Mouse (Mus musculus) T-cell, adult 2 months (primary cell): ENCODE measurements around the gene Pcyox1.

Experiments
- DNase-seq: peaks from one replicate; pipeline ENCODE4 v3.0.0; 2022; ENCODE audit warnings: low spot score

The Pcyox1 gene

GRCm38 (mm10) chr6:86396581-86397256 is at the start of gene Pcyox1:
TSS of gene Pcyox1 (minus strand) at chr6:86397154.
- DNase-seq = peak; percentile 66

- DNase-seq = no peak
Measured at GRCm38 (mm10) chr6:86445551-86445950, 48.6 kb upstream of the Pcyox1 start.

GRCm38 (mm10) chr6:86441571-86441970 is 44.6 kb upstream of the Pcyox1 start:
- no peak for DNase-seq

- DNase-seq = no peak
Measured at GRCm38 (mm10) chr6:86439531-86439930, 42.6 kb upstream of the Pcyox1 start.

GRCm38 (mm10) chr6:86439119-86439496 is 42.2 kb upstream of the Pcyox1 start:
- DNase-seq = no peak

- DNase-seq = peak; percentile 91
Measured at GRCm38 (mm10) chr6:86438272-86439118, 41.5 kb upstream of the Pcyox1 start, which contains the start of gene C87436. TSS of gene C87436 (plus strand) at chr6:86438374.

- peak; percentile 64 for DNase-seq
Measured at GRCm38 (mm10) chr6:86437711-86438110, 40.8 kb upstream of the Pcyox1 start.

GRCm38 (mm10) chr6:86433696-86434095 is 36.7 kb upstream of the Pcyox1 start:
- no peak for DNase-seq

GRCm38 (mm10) chr6:86431531-86431930 is 34.6 kb upstream of the Pcyox1 start:
- DNase-seq = no peak

GRCm38 (mm10) chr6:86426358-86426757 is 29.4 kb upstream of the Pcyox1 start, which contains the start of gene Gm44790:
TSS of gene Gm44790 (plus strand) at chr6:86426658.
- no peak for DNase-seq

GRCm38 (mm10) chr6:86420491-86420890 is 23.5 kb upstream of the Pcyox1 start:
- DNase-seq = peak; percentile 39

GRCm38 (mm10) chr6:86419239-86419638 is 22.3 kb upstream of the Pcyox1 start:
- no peak for DNase-seq

GRCm38 (mm10) chr6:86418711-86419110 is 21.8 kb upstream of the Pcyox1 start:
- no peak for DNase-seq

- no peak for DNase-seq
Measured at GRCm38 (mm10) chr6:86406306-86406705, 9.4 kb upstream of the Pcyox1 start.

- no peak for DNase-seq
Measured at GRCm38 (mm10) chr6:86404996-86405395, 8.0 kb upstream of the Pcyox1 start.

GRCm38 (mm10) chr6:86404100-86404861 is 7.3 kb upstream of the Pcyox1 start, which contains the start of gene Tia1:
TSS of gene Tia1 (plus strand) at chr6:86404219.
- peak; percentile 98 for DNase-seq

- DNase-seq = no peak
Measured at GRCm38 (mm10) chr6:86403728-86404099, 6.8 kb upstream of the Pcyox1 start.

- DNase-seq = no peak
Measured at GRCm38 (mm10) chr6:86402681-86403607, 6.0 kb upstream of the Pcyox1 start.

- DNase-seq = peak; percentile 83
Measured at GRCm38 (mm10) chr6:86400972-86401371, 4.0 kb upstream of the Pcyox1 start.

GRCm38 (mm10) chr6:86399995-86400394 is 3.0 kb upstream of the Pcyox1 start:
- no peak for DNase-seq

- DNase-seq = no peak
Measured at GRCm38 (mm10) chr6:86398986-86399385, 2.0 kb upstream of the Pcyox1 start.
